Mouse (Mus musculus) heart, embryonic 11.5 days (tissue): Measurements from ENCODE around the gene Acox2. TPM values are rescaled to one million over a fixed set of nuclear protein-coding genes. Genes with fewer than 3 reads are reported as not detected.

Source experiments
- ATAC-seq: fragments of 200-750 bp; cut with Nextera tagmentation; replicated peaks from 2 replicates; pipeline ENCODE4 v1.8.0; 2017; ENCODE audit warnings: moderate library complexity; ENCODE audit not compliant: insufficient number of reproducible peaks, low FRiP score, low TSS enrichment
- H3K27ac ChIP-seq: fragments of 300-500 bp; sonication (generic); 2 replicates; pipeline ENCODE4 v1.5.1; 2014; ENCODE audit warnings: mild to moderate bottlenecking, low read depth, low read length
- H3K27me3 ChIP-seq: fragments of 300-500 bp; sonication (generic); 2 replicates; pipeline ENCODE4 v1.6.1; 2014; ENCODE audit warnings: mild to moderate bottlenecking, low read length, mixed read lengths; ENCODE audit not compliant: control insufficient read depth, insufficient read depth
- H3K36me3 ChIP-seq: fragments of 300-500 bp; sonication (generic); 2 replicates; pipeline ENCODE4 v1.6.1; 2014; ENCODE audit warnings: mild to moderate bottlenecking, low read length, moderate library complexity, mixed read lengths; ENCODE audit not compliant: control insufficient read depth, insufficient read depth
- H3K4me1 ChIP-seq: fragments of 300-500 bp; sonication (generic); 2 replicates; pipeline ENCODE4 v1.6.1; 2014; ENCODE audit warnings: low read length; ENCODE audit not compliant: control insufficient read depth, insufficient read depth
- H3K4me2 ChIP-seq: fragments of 300-500 bp; sonication (generic); 2 replicates; pipeline ENCODE4 v1.6.1; 2014; ENCODE audit warnings: mild to moderate bottlenecking, moderate library complexity
- H3K4me3 ChIP-seq: fragments of 300-500 bp; sonication (generic); 2 replicates; pipeline ENCODE4 v1.5.1; 2014; ENCODE audit warnings: low read depth, low read length
- H3K9ac ChIP-seq: fragments of 300-500 bp; sonication (generic); 2 replicates; pipeline ENCODE4 v1.6.1; 2014; ENCODE audit warnings: mild to moderate bottlenecking, low read depth, low read length, moderate library complexity
- H3K9me3 ChIP-seq: fragments of 300-500 bp; sonication (generic); replicated peaks from 2 replicates; pipeline ENCODE4 v1.6.1; 2016; ENCODE audit warnings: low read length; ENCODE audit not compliant: control insufficient read depth
- whole genome bisulfite sequencing: fragments of 180-500 bp; shearing (Covaris S2); extraction: QIAGEN DNeasy Blood & Tissue Kit; methylation state at CpG from one replicate; pipeline ENCODE4 v1.1.7; 2014; ENCODE audit not compliant: insufficient replicate concordance; 5-methylcytosine and 5-hydroxymethylcytosine counted together
- polyA plus RNA-seq: library from polyadenylated mRNA; unstranded; fragments of >200 nt; fragmentation: Nextera tagmentation; extraction: Ambion mirVana; gene quantifications from 2 replicates; pipeline ENCODE4 v1.2.1, GENCODE M21; 2014

Gene Acox2
- polyA plus RNA-seq, result 0.42 and 0.52 TPM in 2 replicates

GRCm38 (mm10) chr14:8259166-8259565 lies at the start of gene Acox2:
Acox2 (minus strand) TSS chr14:8259353.
- no peaks in the 10 kb centered on the region for H3K9me3 ChIP-seq
- H3K27ac ChIP-seq, result no peak within 1 kb of the TSS
- WGBS, result 79% methylated on average over 3 of the region's 3 CpGs
- no peak for ATAC-seq
- H3K27me3 ChIP-seq, result no peaks in the 10 kb centered on the region
- H3K4me1 ChIP-seq, result peaks cover 2% of the 10 kb centered on the region; the same call in 1 of the 2 replicates
- H3K36me3 ChIP-seq, result no peaks in the 10 kb centered on the region
- no peak within 1 kb of the TSS for H3K4me2 ChIP-seq
- H3K4me3 ChIP-seq, result no peak within 1 kb of the TSS
- peak within 1 kb of the TSS; percentile 28; the same call in 1 of the 2 replicates for H3K9ac ChIP-seq

GRCm38 (mm10) chr14:8308650-8309049 lies 49.5 kb upstream of the Acox2 start:
- Histone ChIP-seq H3K4me1 (peaks cover 6% of the 10 kb centered on the region; the same call in 1 of the 2 replicates), H3K9ac (no peak overlapping the region), H3K36me3 (no peaks in the 10 kb centered on the region), H3K4me3 (no peak overlapping the region), H3K9me3 (no peaks in the 10 kb centered on the region), H3K27me3 (no peaks in the 10 kb centered on the region; the same call in 1 of the 2 replicates), H3K4me2 (no peak overlapping the region), H3K27ac (no peak overlapping the region)
- WGBS, result 53% methylated on average over 3 of the region's 3 CpGs
- ATAC-seq, result no peak

GRCm38 (mm10) chr14:8306884-8307283 lies 47.7 kb upstream of the Acox2 start:
- H3K27ac ChIP-seq, result no peak overlapping the region
- WGBS, result 75% methylated on average over 6 of the region's 6 CpGs
- H3K4me2 ChIP-seq, result no peak overlapping the region
- peaks cover 9% of the 10 kb centered on the region; the same call in 1 of the 2 replicates for H3K4me1 ChIP-seq
- H3K9ac ChIP-seq, result no peak overlapping the region
- H3K4me3 ChIP-seq, result no peak overlapping the region
- no peaks in the 10 kb centered on the region for H3K9me3 ChIP-seq
- H3K27me3 ChIP-seq, result no peaks in the 10 kb centered on the region; the same call in 1 of the 2 replicates
- no peak for ATAC-seq
- no peaks in the 10 kb centered on the region for H3K36me3 ChIP-seq

- no peak overlapping the region for H3K4me3 ChIP-seq
Measured at GRCm38 (mm10) chr14:8305014-8305413, 45.9 kb upstream of the Acox2 start.

GRCm38 (mm10) chr14:8304082-8304481 lies 44.9 kb upstream of the Acox2 start:
- H3K4me2 ChIP-seq, result no peak overlapping the region
- no peaks in the 10 kb centered on the region for H3K27me3 ChIP-seq
- H3K4me3 ChIP-seq, result no peak overlapping the region
- H3K9me3 ChIP-seq, result no peaks in the 10 kb centered on the region
- H3K36me3 ChIP-seq, result no peaks in the 10 kb centered on the region
- H3K9ac ChIP-seq, result no peak overlapping the region
- ATAC-seq, result no peak
- H3K4me1 ChIP-seq, result peaks cover 3% of the 10 kb centered on the region; the same call in 1 of the 2 replicates
- H3K27ac ChIP-seq, result no peak overlapping the region

More at GRCm38 (mm10) chr14:8305014-8305413, 45.9 kb upstream of the Acox2 start:
- Histone ChIP-seq H3K4me1 (peaks cover 9% of the 10 kb centered on the region; the same call in 1 of the 2 replicates), H3K4me2 (no peak overlapping the region), H3K36me3 (no peaks in the 10 kb centered on the region), H3K9ac (no peak overlapping the region), H3K27me3 (no peaks in the 10 kb centered on the region; the same call in 1 of the 2 replicates), H3K9me3 (no peaks in the 10 kb centered on the region), H3K27ac (no peak overlapping the region)
- 63% methylated on average over 3 of the region's 3 CpGs for WGBS
- no peak for ATAC-seq

- Histone ChIP-seq H3K36me3 (no peaks in the 10 kb centered on the region), H3K9me3 (no peaks in the 10 kb centered on the region), H3K4me1 (peaks cover 3% of the 10 kb centered on the region; the same call in 1 of the 2 replicates), H3K27me3 (no peaks in the 10 kb centered on the region), H3K27ac (no peak overlapping the region), H3K4me2 (peak overlapping the region; percentile 27), H3K9ac (no peak overlapping the region), H3K4me3 (no peak overlapping the region)
- ATAC-seq, result no peak
- WGBS, result 9% methylated on average over 10 of the region's 10 CpGs
Measured at GRCm38 (mm10) chr14:8302687-8303086, 43.5 kb upstream of the Acox2 start.

GRCm38 (mm10) chr14:8300281-8300680 lies 41.1 kb upstream of the Acox2 start:
- no peak for ATAC-seq
- H3K4me3 ChIP-seq, result no peak overlapping the region
- H3K4me2 ChIP-seq, result no peak overlapping the region
- no peaks in the 10 kb centered on the region for H3K36me3 ChIP-seq
- no peak overlapping the region for H3K27ac ChIP-seq
- H3K27me3 ChIP-seq, result no peaks in the 10 kb centered on the region
- no peak overlapping the region for H3K9ac ChIP-seq
- peaks cover 3% of the 10 kb centered on the region; the same call in 1 of the 2 replicates for H3K4me1 ChIP-seq
- H3K9me3 ChIP-seq, result no peaks in the 10 kb centered on the region
- 17% methylated on average over 8 of the region's 8 CpGs for WGBS

- Histone ChIP-seq H3K36me3 (no peaks in the 10 kb centered on the region), H3K4me2 (no peak overlapping the region), H3K27me3 (no peaks in the 10 kb centered on the region), H3K27ac (no peak overlapping the region), H3K4me1 (peaks cover 2% of the 10 kb centered on the region; the same call in 1 of the 2 replicates), H3K9ac (no peak overlapping the region), H3K9me3 (no peaks in the 10 kb centered on the region), H3K4me3 (no peak overlapping the region)
- ATAC-seq, result no peak
- 72% methylated on average over 5 of the region's 5 CpGs for WGBS
Measured at GRCm38 (mm10) chr14:8297889-8298293, 38.7 kb upstream of the Acox2 start.

- no peak overlapping the region for H3K4me2 ChIP-seq
- H3K4me3 ChIP-seq, result no peak overlapping the region
- no peaks in the 10 kb centered on the region for H3K36me3 ChIP-seq
- 80% methylated on average over 1 of the region's 1 CpGs for WGBS
- no peak for ATAC-seq
- no peak overlapping the region for H3K27ac ChIP-seq
- H3K27me3 ChIP-seq, result no peaks in the 10 kb centered on the region
- H3K9ac ChIP-seq, result no peak overlapping the region
- no peaks in the 10 kb centered on the region; the same call in 1 of the 2 replicates for H3K4me1 ChIP-seq
- H3K9me3 ChIP-seq, result no peaks in the 10 kb centered on the region; the same call in 1 of the 2 replicates
Measured at GRCm38 (mm10) chr14:8294257-8294656, 35.1 kb upstream of the Acox2 start.
